ENCODE assay signal across 16 mouse cellular contexts in genomic region chr3:84224982-84225381, GRCm38 (mm10). TPM values are rescaled to one million over a fixed set of nuclear protein-coding genes. Genes with fewer than 3 reads are reported as not detected.
A peak's percentile ranks its signal among the peaks of the same experiment; 100 is the strongest.
DNase-seq lines count a peak whose midpoint lies in the region; ATAC-seq and TF ChIP-seq lines count a peak whose summit lies in the region.
"Had no signal": no experiment of that assay in that cellular context is flagged by ENCODE, and none has a peak within 500 bp of the region (broad histone marks: within the 10 kb centered on the region; RNA-seq: fewer than 3 reads in every experiment).

No protein-coding gene starts in this region.

- no peaks in the 10 kb centered on the region for H3K27me3 ChIP-seq in heart, adult 2 months (ENCODE audit: control insufficient read depth, insufficient read depth, low read length)
- no peaks in the 10 kb centered on the region for H3K27me3 ChIP-seq in heart, embryonic 10.5 days (ENCODE audit: insufficient read depth, poor library complexity, severe bottlenecking)
- H3K27me3 ChIP-seq in lung, postnatal 0 days (replicated peaks; ENCODE audit: insufficient read depth, low read length) = no peaks in the 10 kb centered on the region
- H3K27me3 ChIP-seq in MEL (ENCODE audit: control insufficient read depth in 1 of 2, insufficient read depth in 2 of 2, low read length in 2 of 2) = no peaks in the 10 kb centered on the region
- no peaks in the 10 kb centered on the region for H3K27me3 ChIP-seq in stomach, postnatal 0 days (ENCODE audit: control insufficient read depth, insufficient read depth, low read length)
- no peaks in the 10 kb centered on the region for H3K27me3 ChIP-seq in kidney, embryonic 16.5 days (ENCODE audit: insufficient read depth, low read length)
- H3K27me3 ChIP-seq: forebrain, embryonic 13.5 days; hindbrain, embryonic 12.5 days; limb, embryonic 13.5 days; midbrain, embryonic 12.5 days had no signal

- TF ChIP-seq CTCF in heart, adult 2 months (IDR thresholded peaks at IDR 0.05) = 0 out of 2 replicates have a peak, but pooled peaks have one; percentile 24
- TF ChIP-seq CTCF in lung, postnatal 0 days (IDR thresholded peaks at IDR 0.05) = peak; percentile 54
- TF ChIP-seq CTCF in MEL (IDR thresholded peaks at IDR 0.05 in 2 of 3, conservative IDR thresholded peaks at IDR 0.05 in 1 of 3; ENCODE audit: control insufficient read depth in 1 of 3, insufficient read depth in 1 of 3, low read depth in 2 of 3, low read length in 3 of 3, poor library complexity in 1 of 3, severe bottlenecking in 1 of 3) = peak; percentile 22 to 47 (median 25); a peak in 4 of 6 replicates
- TF ChIP-seq CTCF in stomach, postnatal 0 days (IDR thresholded peaks at IDR 0.05; ENCODE audit: low read depth) = peak; percentile 56

- no peaks in the 10 kb centered on the region for H3K79me2 ChIP-seq in heart, adult 2 months (replicated peaks; ENCODE audit: control insufficient read depth, insufficient read depth, low read length)
- no peaks in the 10 kb centered on the region for H3K79me2 ChIP-seq in MEL (ENCODE audit: control insufficient read depth, insufficient read depth, low read length, poor library complexity)

- no peak for TF ChIP-seq EP300 in heart, adult 2 months (IDR thresholded peaks at IDR 0.05; ENCODE audit: insufficient read depth, low read depth, low read length)
- no peak for TF ChIP-seq EP300 in lung, postnatal 0 days (IDR thresholded peaks at IDR 0.05)
- no peak for TF ChIP-seq EP300 in MEL (IDR thresholded peaks at IDR 0.05; ENCODE audit: low read depth in 1 of 2, low read length in 2 of 2)
- TF ChIP-seq EP300 in stomach, postnatal 0 days (optimal IDR thresholded peaks at IDR 0.05) = no peak

- no peak overlapping the region for H3K9ac ChIP-seq in heart, adult 2 months (ENCODE audit: low read depth, low read length)
- H3K9ac ChIP-seq in lung, postnatal 0 days (replicated peaks; ENCODE audit: low read depth) = no peak overlapping the region
- no peak overlapping the region for H3K9ac ChIP-seq in MEL (ENCODE audit: control insufficient read depth, low read depth, low read length, poor library complexity, severe bottlenecking)
- H3K9ac ChIP-seq in stomach, postnatal 0 days (ENCODE audit: low read length) = no peak overlapping the region
- no peak overlapping the region for H3K9ac ChIP-seq in kidney, embryonic 16.5 days (replicated peaks; ENCODE audit: low read length)
- H3K9ac ChIP-seq: forebrain, embryonic 13.5 days; hindbrain, embryonic 12.5 days; limb, embryonic 13.5 days; midbrain, embryonic 12.5 days had no signal

- no peak overlapping the region for H3K27ac ChIP-seq in heart, adult 2 months
- no peak overlapping the region for H3K27ac ChIP-seq in heart, embryonic 10.5 days
- no peak overlapping the region for H3K27ac ChIP-seq in lung, postnatal 0 days (ENCODE audit: low read length)
- no peak overlapping the region for H3K27ac ChIP-seq in MEL (ENCODE audit: control insufficient read depth, low read depth, low read length)
- H3K27ac ChIP-seq in stomach, postnatal 0 days (replicated peaks) = no peak overlapping the region
- H3K27ac ChIP-seq in kidney, embryonic 16.5 days (ENCODE audit: low read length) = no peak overlapping the region
- H3K27ac ChIP-seq: forebrain, embryonic 13.5 days; hindbrain, embryonic 12.5 days; limb, embryonic 13.5 days; midbrain, embryonic 12.5 days had no signal

- peak; percentile 7; the same call in 1 of the 2 replicates for TF ChIP-seq RAD21 in MEL (IDR thresholded peaks at IDR 0.05; ENCODE audit: low read depth, low read length)

- no peak for TF ChIP-seq POLR2A in heart, adult 2 months (IDR thresholded peaks at IDR 0.05; ENCODE audit: insufficient read depth, low read depth, low read length)
- TF ChIP-seq POLR2A in MEL (IDR thresholded peaks at IDR 0.05; ENCODE audit: control insufficient read depth in 1 of 2, insufficient read depth in 1 of 2, low read depth in 1 of 2, low read length in 2 of 2, poor library complexity in 1 of 2) = no peak

- no peaks in the 10 kb centered on the region for H3K36me3 ChIP-seq in heart, adult 2 months (ENCODE audit: control insufficient read depth, insufficient read depth, low read length)
- H3K36me3 ChIP-seq in heart, embryonic 10.5 days = no peaks in the 10 kb centered on the region
- H3K36me3 ChIP-seq in lung, postnatal 0 days (ENCODE audit: insufficient read depth, low read length) = no peaks in the 10 kb centered on the region
- no peaks in the 10 kb centered on the region for H3K36me3 ChIP-seq in MEL (ENCODE audit: control insufficient read depth in 1 of 2, insufficient read depth in 2 of 2, low read length in 2 of 2)
- no peaks in the 10 kb centered on the region for H3K36me3 ChIP-seq in stomach, postnatal 0 days (ENCODE audit: control insufficient read depth, insufficient read depth, low read length)
- H3K36me3 ChIP-seq in kidney, embryonic 16.5 days (ENCODE audit: insufficient read depth, low read length) = no peaks in the 10 kb centered on the region
- H3K36me3 ChIP-seq: hindbrain, embryonic 12.5 days; limb, embryonic 13.5 days had no signal

- H3K4me2 ChIP-seq in lung, postnatal 0 days (replicated peaks; ENCODE audit: low read depth, low read length) = no peak overlapping the region
- H3K4me2 ChIP-seq in stomach, postnatal 0 days (replicated peaks; ENCODE audit: low read depth) = no peak overlapping the region
- no peak overlapping the region for H3K4me2 ChIP-seq in kidney, embryonic 16.5 days (replicated peaks; ENCODE audit: low read depth, low read length)
- H3K4me2 ChIP-seq: forebrain, embryonic 13.5 days; hindbrain, embryonic 12.5 days; limb, embryonic 13.5 days; midbrain, embryonic 12.5 days had no signal

- no peak overlapping the region for H3K4me3 ChIP-seq in heart, adult 2 months
- H3K4me3 ChIP-seq in heart, embryonic 10.5 days = no peak overlapping the region
- H3K4me3 ChIP-seq in lung, postnatal 0 days (ENCODE audit: low read depth, low read length) = no peak overlapping the region
- H3K4me3 ChIP-seq in MEL (ENCODE audit: control insufficient read depth in 1 of 2, insufficient read depth in 1 of 2, low read depth in 2 of 2, low read length in 2 of 2) = no peak overlapping the region
- H3K4me3 ChIP-seq in stomach, postnatal 0 days (ENCODE audit: low read depth, low read length) = no peak overlapping the region
- no peak overlapping the region for H3K4me3 ChIP-seq in kidney, embryonic 16.5 days (ENCODE audit: low read length)
- H3K4me3 ChIP-seq: forebrain, embryonic 13.5 days; hindbrain, embryonic 12.5 days; limb, embryonic 13.5 days; midbrain, embryonic 12.5 days had no signal

- intact Hi-C loops in heart, adult 2 months (cut with DNase I) = loop anchor here (5.0 kb wide), 1 partner anchor 48 kb away; no protein-coding TSS in a partner anchor

- no peak for ATAC-seq in lung, postnatal 0 days
- ATAC-seq in stomach, postnatal 0 days (ENCODE audit: low FRiP score, low TSS enrichment) = no peak
- no peak for ATAC-seq in kidney, embryonic 16.5 days (ENCODE audit: low FRiP score, low TSS enrichment)
- ATAC-seq: forebrain, embryonic 13.5 days had no signal

- peaks cover 3% of the 10 kb centered on the region; the same call in 1 of the 2 replicates for H3K4me1 ChIP-seq in heart, adult 2 months (ENCODE audit: control insufficient read depth, insufficient read depth, low read length)
- H3K4me1 ChIP-seq in heart, embryonic 10.5 days = peaks cover 10% of the 10 kb centered on the region
- no peaks in the 10 kb centered on the region for H3K4me1 ChIP-seq in lung, postnatal 0 days (ENCODE audit: insufficient read depth, low read depth, low read length)
- H3K4me1 ChIP-seq in MEL (ENCODE audit: control insufficient read depth in 1 of 2, insufficient read depth in 2 of 2, low read length in 2 of 2) = no peaks in the 10 kb centered on the region
- no peaks in the 10 kb centered on the region; the same call in 1 of the 2 replicates for H3K4me1 ChIP-seq in stomach, postnatal 0 days (replicated peaks; ENCODE audit: control insufficient read depth, insufficient read depth)
- peaks cover 17% of the 10 kb centered on the region for H3K4me1 ChIP-seq in kidney, embryonic 16.5 days (ENCODE audit: insufficient read depth, low read length)

- H3K9me3 ChIP-seq in heart, embryonic 10.5 days = no peaks in the 10 kb centered on the region
- H3K9me3 ChIP-seq in lung, postnatal 0 days (ENCODE audit: low read length) = no peaks in the 10 kb centered on the region
- H3K9me3 ChIP-seq in MEL (replicated peaks; ENCODE audit: insufficient read depth, low read length) = no peaks in the 10 kb centered on the region
- no peaks in the 10 kb centered on the region for H3K9me3 ChIP-seq in stomach, postnatal 0 days (ENCODE audit: control insufficient read depth, low read length)
- no peaks in the 10 kb centered on the region for H3K9me3 ChIP-seq in kidney, embryonic 16.5 days (ENCODE audit: low read length)
- H3K9me3 ChIP-seq: forebrain, embryonic 13.5 days; hindbrain, embryonic 12.5 days; limb, embryonic 13.5 days; midbrain, embryonic 12.5 days had no signal

- no peak for DNase-seq in heart, adult 2 months
- no peak for DNase-seq in heart, embryonic 10.5 days (ENCODE audit: low spot score)
- DNase-seq in lung, postnatal 0 days (ENCODE audit: low spot score) = no peak
- DNase-seq in lung, postnatal 14 days = no peak
- DNase-seq in MEL (ENCODE audit: low read depth, low spot score) = peak; percentile 31
- DNase-seq in stomach, postnatal 0 days (ENCODE audit: low spot score) = no peak
- no peak for DNase-seq in kidney, postnatal 25 days
- DNase-seq: layer of hippocampus, adult 9-11 months; right cerebral cortex, postnatal 14 days had no signal

- WGBS in heart, adult 2 months = 11% methylated on average over 2 of the region's 2 CpGs
- WGBS in heart, embryonic 10.5 days = 11% methylated on average over 2 of the region's 2 CpGs
- WGBS in lung, postnatal 0 days = 9% methylated on average over 2 of the region's 2 CpGs
- WGBS in stomach, postnatal 0 days = 12% methylated on average over 2 of the region's 2 CpGs
- WGBS in kidney, embryonic 16.5 days = 25% methylated on average over 2 of the region's 2 CpGs

TF ChIP-seq in MEL, 35 proteins besides CTCF, POLR2A, EP300 and RAD21:
- TF ChIP-seq SMC3 (IDR thresholded peaks at IDR 0.05; ENCODE audit: low read depth, low read length) (peak; percentile 21; the same call in 1 of the 2 replicates), TBP (IDR thresholded peaks at IDR 0.05; ENCODE audit: low read depth, low read length) (no peak), MXI1 (IDR thresholded peaks at IDR 0.05; ENCODE audit: low read depth, low read length) (no peak)

RNA-seq across cellular contexts. Expression of gene Gm6525, which starts 51.1 kb away (rescaled TPM):
- total RNA-seq in heart, adult 2 months (2021) = not detected
- polyA plus RNA-seq in heart, adult 2 months (2012; rRNA removed) = not detected in 2 replicates
- polyA plus RNA-seq in heart, embryonic 10.5 days (2016; fragmentation: Nextera tagmentation; extraction: Ambion mirVana) = 0.14 and 0.25 TPM in 2 replicates
- polyA plus RNA-seq in lung, postnatal 0 days (2015; fragmentation: Nextera tagmentation; extraction: Ambion mirVana) = 0.57 and 0.75 TPM in 2 replicates
- 0.16 and 0.35 TPM in 2 replicates for total RNA-seq in MEL (2012; rRNA removed)
- polyA plus RNA-seq in MEL (2012; ENCODE audit: insufficient read depth in 1 of 2, insufficient read length in 2 of 2, low read depth in 1 of 2, low replicate concordance in 2 of 2, missing spikeins in 1 of 2) = under 1 TPM in 1 of 2 experiments, not detected in 1; 0.85 TPM
- polyA plus RNA-seq in stomach, postnatal 0 days (2015; fragmentation: Nextera tagmentation; extraction: Ambion mirVana) = 0.75 and 0.88 TPM in 2 replicates
- 0.77 and 0.80 TPM in 2 replicates for polyA plus RNA-seq in kidney, embryonic 16.5 days (2015; fragmentation: Nextera tagmentation; extraction: Ambion mirVana)
- total RNA-seq: common myeloid progenitor, adult 5-6 weeks had no signal
- polyA plus RNA-seq: gonadal fat pad, adult 2 months had no signal
